Mouse (Mus musculus) spleen, adult 2 months (tissue): ENCODE measurements around the gene Actl10. TPM values are rescaled to one million over a fixed set of nuclear protein-coding genes. Genes with fewer than 3 reads are reported as not detected.

Source experiments
- DNase-seq, 2 experiments: peaks; one replicate each; pipeline versions ENCODE4 v3.0.0 to v3.0.0-alpha.2; 2012 to 2021; ENCODE audit warnings: low spot score in 2 of 2, low read depth in 1 of 2
- H3K27ac ChIP-seq: fragments of 200-500 bp; 2 replicates; pipeline ENCODE4 v1.5.1; 2012; ENCODE audit warnings: low read length, inconsistent platforms; ENCODE audit not compliant: insufficient read depth
- H3K27me3 ChIP-seq: fragments of 200-500 bp; 2 replicates; pipeline ENCODE4 v1.6.1; 2012; ENCODE audit warnings: mild to moderate bottlenecking, moderate library complexity, low read length, inconsistent platforms; ENCODE audit not compliant: control insufficient read depth, insufficient read depth
- H3K36me3 ChIP-seq: fragments of 200-500 bp; 2 replicates; pipeline ENCODE4 v1.6.1; 2012; ENCODE audit warnings: mild to moderate bottlenecking, low read length, inconsistent platforms; ENCODE audit not compliant: control insufficient read depth, insufficient read depth
- H3K4me1 ChIP-seq: fragments of 200-500 bp; 2 replicates; pipeline ENCODE4 v1.6.1; 2011; ENCODE audit warnings: inconsistent platforms; ENCODE audit not compliant: control insufficient read depth, insufficient read depth, insufficient read length
- H3K4me3 ChIP-seq: fragments of 200-500 bp; 2 replicates; pipeline ENCODE4 v1.5.1; 2011; ENCODE audit warnings: mild to moderate bottlenecking, inconsistent platforms; ENCODE audit not compliant: insufficient read depth, insufficient read length; ENCODE audit errors: extremely low read depth
- CTCF ChIP-seq: fragments of 200-500 bp; IDR thresholded peaks from 2 replicates; pipeline ENCODE4 v1.5.1; 2011; ENCODE audit warnings: mild to moderate bottlenecking, inconsistent platforms; ENCODE audit not compliant: insufficient read depth, insufficient read length, insufficient replicate concordance; ENCODE audit errors: extremely low read depth
- POLR2A ChIP-seq: fragments of 200-500 bp; IDR thresholded peaks from 2 replicates; pipeline ENCODE4 v1.6.1; 2011; ENCODE audit warnings: low read depth, low read length, inconsistent platforms
- WGBS: fragments of 180-500 bp; shearing (Covaris S2); methylation state at CpG from one replicate; pipeline ENCODE4 v1.1.7; 2018; 5-methylcytosine and 5-hydroxymethylcytosine counted together
- polyA plus RNA-seq: library from polyadenylated mRNA; depleted of rRNA; stranded (reverse); fragments of >200 nt; gene quantifications from 2 replicates; pipeline ENCODE4 v1.2.3, GENCODE M21; 2012

Gene Actl10
- polyA plus RNA-seq, 1 experiment: 0.12 TPM

DNA sequence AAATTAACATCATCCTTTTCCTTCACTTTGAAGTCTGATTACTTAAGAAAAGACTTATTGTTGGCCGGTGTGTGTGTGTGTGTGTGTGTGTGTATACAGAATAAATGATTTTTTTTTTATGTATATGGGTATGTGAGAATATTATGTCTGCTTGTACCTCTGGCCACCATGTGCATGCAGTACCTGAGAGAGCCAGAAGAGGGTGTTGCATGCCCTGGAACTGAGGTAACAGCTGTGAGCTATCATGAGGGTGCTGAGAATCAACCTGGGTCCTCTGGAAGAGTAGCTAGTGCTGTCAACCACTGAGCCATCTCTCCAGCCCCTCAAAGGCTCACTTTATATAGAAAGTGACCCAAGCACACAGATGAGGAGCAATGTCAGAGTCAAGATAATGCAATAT is 29.8 kb downstream of the Actl10 start:
- Histone ChIP-seq H3K27me3 (no peaks in the 10 kb centered on the region), H3K4me3 (no peak overlapping the region), H3K4me1 (no peaks in the 10 kb centered on the region), H3K36me3 (no peaks in the 10 kb centered on the region), H3K27ac (no peak overlapping the region)
- 85% methylated on average over 1 of the region's 1 CpGs for WGBS
- DNase-seq: no peak
- TF ChIP-seq POLR2A (no peak), CTCF (no peak)

DNA sequence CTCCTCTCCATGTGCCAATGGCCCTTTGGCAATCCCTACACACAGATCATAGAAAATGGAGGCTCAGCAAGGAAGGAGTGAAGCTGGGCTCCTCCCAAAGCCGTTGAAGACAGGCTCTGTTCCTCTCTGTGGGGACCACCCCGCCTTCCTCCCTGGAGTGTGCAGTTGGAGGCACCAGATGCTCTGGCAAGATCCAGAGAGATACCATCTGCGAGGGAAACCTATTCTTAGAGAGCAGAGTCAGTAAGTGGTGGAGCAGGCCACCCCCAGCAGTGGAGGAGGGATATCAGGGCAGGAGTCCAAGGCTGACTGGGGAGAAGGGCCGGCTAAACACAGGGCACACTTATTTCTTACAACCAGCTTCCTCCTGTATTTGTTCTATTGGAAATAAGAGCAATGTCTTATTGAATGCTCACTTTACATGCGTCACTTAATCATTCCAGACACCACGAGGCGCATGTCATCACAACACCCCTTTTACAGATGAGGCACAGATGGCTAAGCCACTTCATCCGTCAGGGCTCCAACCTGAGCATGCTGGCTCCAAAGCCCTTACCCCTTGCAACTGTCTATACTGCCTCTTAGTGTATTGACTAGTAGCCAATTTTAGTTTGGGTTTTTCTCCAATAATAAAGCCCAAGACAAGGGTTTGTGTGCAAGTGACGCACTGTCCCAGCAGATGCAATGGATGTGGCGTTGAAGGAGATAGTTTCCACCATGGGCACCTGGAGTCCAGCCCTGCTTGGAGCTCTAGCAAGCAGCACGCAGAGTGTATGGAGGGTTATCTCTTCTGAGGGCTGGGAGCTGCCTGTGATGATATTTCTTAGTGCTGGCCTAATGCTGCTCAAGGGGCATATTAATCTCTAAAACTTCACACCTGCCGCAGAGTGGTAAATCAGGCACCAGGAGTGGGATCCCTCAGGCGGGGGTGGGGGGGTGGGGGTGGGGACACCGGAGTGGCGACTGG is 32.6 kb downstream of the Actl10 start:
- 72% methylated on average over 15 of the region's 15 CpGs for WGBS
- DNase-seq: no peak
- TF ChIP-seq CTCF (no peak), POLR2A (no peak)
- H3K27ac ChIP-seq: no peak overlapping the region
- no peaks in the 10 kb centered on the region for H3K27me3 ChIP-seq
- no peak overlapping the region for H3K4me3 ChIP-seq
- H3K4me1 ChIP-seq: no peaks in the 10 kb centered on the region
- peaks cover 7% of the 10 kb centered on the region for H3K36me3 ChIP-seq

DNA sequence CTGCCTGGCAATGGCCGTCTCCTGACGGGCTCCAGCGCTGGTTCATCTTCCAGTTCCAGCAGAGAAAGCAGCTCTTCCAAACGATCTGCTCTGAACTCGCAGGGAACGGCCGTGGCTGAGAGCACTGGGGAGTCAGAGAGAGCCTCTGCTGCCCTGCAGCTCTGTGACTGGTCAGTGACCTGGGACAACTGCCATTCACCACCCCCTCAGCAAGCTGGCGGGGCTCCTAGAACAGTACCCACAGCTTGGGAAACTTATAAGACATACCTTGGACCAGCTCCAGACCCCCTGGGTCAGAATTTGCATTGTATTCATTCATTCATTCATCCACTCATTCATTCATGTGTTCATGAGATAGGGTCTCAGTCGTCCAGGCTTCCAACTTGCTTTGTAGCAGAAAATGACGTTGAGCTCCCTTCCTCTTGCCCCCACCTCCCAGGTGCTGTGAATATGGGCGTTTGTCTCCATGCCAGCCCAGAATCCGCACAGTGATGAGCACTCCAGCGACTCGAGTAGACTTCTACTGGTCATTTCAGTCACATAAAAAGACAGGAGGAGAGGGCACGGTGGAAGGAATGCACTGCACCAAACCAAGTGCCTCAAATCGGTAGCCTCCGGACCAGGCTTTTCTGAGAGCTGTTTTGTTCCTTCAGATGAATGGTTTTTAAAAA is 33.5 kb downstream of the Actl10 start:
- H3K4me3 ChIP-seq: no peak overlapping the region
- no peak for TF ChIP-seq CTCF
- TF ChIP-seq POLR2A: no peak
- DNase-seq: no peak
- peaks cover 7% of the 10 kb centered on the region for H3K36me3 ChIP-seq
- no peaks in the 10 kb centered on the region for H3K4me1 ChIP-seq
- no peak overlapping the region for H3K27ac ChIP-seq
- H3K27me3 ChIP-seq: no peaks in the 10 kb centered on the region
- WGBS: 85% methylated on average over 17 of the region's 17 CpGs

DNA sequence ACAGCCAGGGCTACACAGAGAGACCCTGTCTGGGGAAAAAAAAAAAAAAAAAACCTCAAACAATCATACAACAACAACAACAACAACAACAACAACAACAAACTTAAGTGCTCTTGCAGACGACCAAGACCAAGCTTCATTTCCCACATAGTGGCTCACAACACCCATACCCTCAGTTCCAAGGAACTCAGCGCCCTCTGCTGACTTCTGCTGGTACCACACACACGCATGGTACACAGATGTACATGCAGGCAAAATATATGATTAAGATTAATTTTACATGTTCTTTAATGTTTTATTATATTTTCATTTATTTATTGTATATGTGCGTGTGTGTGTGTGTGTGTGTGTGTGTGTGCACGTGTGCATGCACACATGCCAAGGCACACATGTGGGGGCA is 34.8 kb downstream of the Actl10 start:
- DNase-seq: peak in 1 of 2 experiments; percentile 16
- no peak for TF ChIP-seq POLR2A
- TF ChIP-seq CTCF: peak; percentile 26; the same call in 1 of the 2 replicates
- Histone ChIP-seq H3K27me3 (no peaks in the 10 kb centered on the region), H3K27ac (no peak overlapping the region), H3K36me3 (peaks cover 7% of the 10 kb centered on the region), H3K4me1 (no peaks in the 10 kb centered on the region), H3K4me3 (no peak overlapping the region)
- WGBS: 84% methylated on average over 5 of the region's 5 CpGs

DNA sequence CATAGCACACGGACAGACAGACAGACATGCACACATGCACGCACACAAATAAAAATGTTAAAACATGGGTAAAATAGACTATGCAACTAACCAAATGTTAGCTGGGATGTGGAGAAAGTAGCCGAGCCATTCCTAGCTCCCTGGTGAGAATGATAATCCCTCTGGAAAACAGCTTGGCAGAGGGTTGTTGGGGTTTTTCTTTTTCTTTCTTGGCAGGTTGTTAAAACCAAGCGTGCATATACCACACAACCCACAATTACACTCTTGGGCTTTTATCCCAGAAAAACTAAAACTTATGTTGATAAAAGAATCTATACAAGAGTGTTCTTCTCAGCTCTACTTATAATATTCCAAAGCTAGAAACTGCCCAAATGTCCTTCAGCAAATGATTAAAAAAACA is 37.5 kb downstream of the Actl10 start:
- H3K36me3 ChIP-seq: peaks cover 7% of the 10 kb centered on the region
- H3K27me3 ChIP-seq: no peaks in the 10 kb centered on the region
- H3K27ac ChIP-seq: no peak overlapping the region
- no peaks in the 10 kb centered on the region for H3K4me1 ChIP-seq
- 95% methylated on average over 4 of the region's 4 CpGs for WGBS
- no peak for DNase-seq
- H3K4me3 ChIP-seq: no peak overlapping the region
- no peak for TF ChIP-seq CTCF

DNA sequence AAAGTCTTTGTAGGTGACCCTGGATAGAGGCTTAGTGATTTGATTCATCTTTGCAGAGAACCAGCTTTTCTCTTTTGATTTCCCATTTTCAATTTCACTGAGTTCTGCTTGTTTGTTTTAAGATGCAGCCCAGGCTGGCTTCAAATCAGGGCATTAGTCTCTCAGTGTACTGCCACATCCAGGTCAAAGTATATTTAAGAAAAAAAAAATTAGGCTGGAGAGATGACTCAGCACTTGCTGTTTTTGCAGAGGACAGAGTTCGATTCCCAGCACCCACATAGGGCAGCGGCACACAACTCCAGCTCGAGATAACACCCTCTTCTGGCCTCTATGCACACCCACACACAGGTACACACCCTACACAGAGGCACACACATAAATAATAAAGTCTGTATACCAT is 39.7 kb downstream of the Actl10 start:
- TF ChIP-seq CTCF: no peak
- TF ChIP-seq POLR2A: no peak
- H3K36me3 ChIP-seq: peaks cover 10% of the 10 kb centered on the region
- 91% methylated on average over 3 of the region's 3 CpGs for WGBS
- no peak for DNase-seq
- H3K27me3 ChIP-seq: no peaks in the 10 kb centered on the region
- H3K4me1 ChIP-seq: no peaks in the 10 kb centered on the region
- H3K4me3 ChIP-seq: no peak overlapping the region
- H3K27ac ChIP-seq: no peak overlapping the region

DNA sequence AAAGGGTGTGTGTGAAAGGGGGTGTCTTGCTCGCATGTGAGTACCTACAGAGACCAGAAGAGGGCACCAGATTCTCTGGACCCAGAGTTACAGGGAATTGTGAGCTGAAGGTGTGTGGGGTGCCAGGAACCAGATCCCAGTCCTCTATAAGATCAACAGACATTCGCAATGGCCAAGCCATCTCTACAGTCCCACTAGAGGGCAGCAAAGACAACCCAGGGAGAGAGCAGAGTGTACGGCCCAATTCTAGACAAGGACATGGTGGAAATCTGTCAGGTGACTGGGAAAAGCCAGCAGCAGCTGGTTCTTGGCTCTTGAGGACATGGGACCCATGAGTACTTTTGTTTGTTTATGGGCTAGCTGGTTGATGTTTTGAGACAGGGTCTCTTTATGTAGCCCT is 41.4 kb downstream of the Actl10 start:
- Histone ChIP-seq H3K27ac (no peak overlapping the region), H3K27me3 (no peaks in the 10 kb centered on the region), H3K4me1 (peaks cover 2% of the 10 kb centered on the region; the same call in 1 of the 2 replicates), H3K4me3 (no peak overlapping the region), H3K36me3 (peaks cover 4% of the 10 kb centered on the region; the same call in 1 of the 2 replicates)
- WGBS: 67% methylated on average over 3 of the region's 3 CpGs
- peak; percentile 67; the same call in 1 of the 2 replicates for TF ChIP-seq CTCF
- TF ChIP-seq POLR2A: no peak
- DNase-seq: peak; percentile 25 to 56
